Mouse (Mus musculus): ENCODE results near the gene Dohh.

DNA sequence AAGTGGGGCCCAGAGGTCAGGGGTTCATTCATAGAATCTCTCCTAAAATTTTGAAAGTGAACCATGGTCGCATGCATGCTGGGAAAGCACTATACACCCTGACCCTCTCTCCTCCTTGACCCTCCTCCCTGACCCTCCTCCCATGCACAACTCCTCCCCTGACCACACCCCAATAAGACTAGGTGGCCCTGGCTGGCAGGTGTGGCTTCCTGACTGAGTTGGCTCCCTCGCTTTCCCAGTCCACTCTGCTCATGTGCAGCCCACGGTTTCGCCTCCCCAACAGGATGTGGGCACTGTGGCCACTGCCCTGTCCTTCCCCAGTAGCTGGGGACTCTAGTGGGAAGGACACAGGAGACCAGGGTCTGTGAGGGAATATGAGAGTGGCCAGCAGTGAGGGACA is 26.1 kb downstream of the Dohh start:
- no peak for TF ChIP-seq POLR2A (IDR thresholded peaks at IDR 0.05; ENCODE audit: borderline replicate concordance, extremely low read depth, low read depth, low read length)
- TF ChIP-seq CTCF (IDR thresholded peaks at IDR 0.05; ENCODE audit: insufficient read depth, low read length) = no peak

Data from lung, adult 2 months (tissue).